Mouse (Mus musculus): ENCODE results near the gene Rce1.

DNA sequence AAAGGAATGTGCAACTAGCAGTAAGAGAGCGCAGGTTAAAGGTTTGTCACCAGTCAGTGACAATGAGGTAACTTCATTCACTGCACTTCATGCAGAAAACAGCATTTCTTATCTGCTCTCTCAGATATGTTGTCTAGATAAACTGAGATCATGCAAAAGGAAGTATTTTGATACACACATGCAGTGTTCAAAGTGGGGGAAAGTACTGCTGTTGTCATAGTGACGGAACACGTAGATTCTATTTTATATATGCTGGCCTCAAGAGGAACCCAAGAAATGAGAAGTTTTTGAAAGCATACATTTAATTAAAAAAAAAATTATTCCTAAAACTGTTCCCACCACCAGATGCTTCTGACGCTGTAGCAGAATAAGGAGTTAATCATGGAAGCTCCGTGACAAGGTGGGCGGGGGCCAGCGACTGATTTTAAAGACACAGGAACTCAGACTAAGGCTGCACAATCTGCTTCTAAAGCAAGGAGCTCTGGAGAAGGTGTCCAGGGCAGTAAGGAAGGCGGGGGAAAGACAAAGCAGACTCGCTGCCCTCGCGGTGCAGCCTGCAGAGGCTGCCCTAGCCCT lies 21.6 kb upstream of the Rce1 start:
- TF ChIP-seq ELF1 (IDR thresholded peaks at IDR 0.05; ENCODE audit: low read depth, low read length): no peak
- TF ChIP-seq CTCF (IDR thresholded peaks at IDR 0.05 in 2 of 3, conservative IDR thresholded peaks at IDR 0.05 in 1 of 3; ENCODE audit: control insufficient read depth in 1 of 3, insufficient read depth in 1 of 3, low read depth in 2 of 3, low read length in 3 of 3, poor library complexity in 1 of 3, severe bottlenecking in 1 of 3): no peak
- no peak for TF ChIP-seq ZC3H11A (IDR thresholded peaks at IDR 0.05; ENCODE audit: low read depth, low read length)
- no peak for TF ChIP-seq E2F4 (IDR thresholded peaks at IDR 0.05; ENCODE audit: borderline replicate concordance, low read depth, low read length)
- TF ChIP-seq POLR2AphosphoS5 (IDR thresholded peaks at IDR 0.05; ENCODE audit: borderline replicate concordance, low read depth, low read length): no peak
- no peak for TF ChIP-seq GABPA (IDR thresholded peaks at IDR 0.05; ENCODE audit: low read depth, low read length)
- TF ChIP-seq POLR2A (IDR thresholded peaks at IDR 0.05; ENCODE audit: control insufficient read depth in 1 of 2, insufficient read depth in 1 of 2, low read depth in 1 of 2, low read length in 2 of 2, poor library complexity in 1 of 2): no peak
- TF ChIP-seq EP300 (IDR thresholded peaks at IDR 0.05; ENCODE audit: low read depth in 1 of 2, low read length in 2 of 2): no peak
- TF ChIP-seq TAL1 (IDR thresholded peaks at IDR 0.05; ENCODE audit: low read length): no peak
